Mouse (Mus musculus): ENCODE data around the gene Fcgr1.

DNA sequence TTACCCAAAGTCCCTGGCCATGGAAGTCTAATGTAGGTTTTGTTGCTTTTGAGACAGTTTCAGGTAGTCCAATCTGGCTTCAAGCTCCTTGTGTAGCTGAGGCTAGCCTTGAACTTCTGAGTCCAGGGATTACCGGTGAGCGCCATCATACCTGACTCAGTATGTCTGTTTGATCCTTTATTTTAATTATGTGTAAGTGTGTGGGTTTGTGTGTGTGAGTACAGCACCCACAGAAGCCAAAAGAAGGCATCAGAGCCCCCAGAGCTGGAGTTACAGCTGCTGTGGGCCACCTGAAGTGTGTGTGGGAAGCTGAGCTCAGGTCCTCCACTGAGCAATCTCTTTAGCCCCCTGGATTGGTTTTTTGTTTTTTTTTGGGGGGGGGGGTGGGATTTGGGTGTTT lies 5.8 kb upstream of the Fcgr1 start:
- TF ChIP-seq POLR2A (IDR thresholded peaks at IDR 0.05; ENCODE audit: insufficient read length, low read depth) (no peak), USF1 (IDR thresholded peaks at IDR 0.05; ENCODE audit: low read depth) (no peak), REST (IDR thresholded peaks at IDR 0.05; ENCODE audit: insufficient read depth, insufficient read length) (no peak), SRF (IDR thresholded peaks at IDR 0.05; ENCODE audit: control insufficient read depth, insufficient read length, low read depth) (no peak), MAX (IDR thresholded peaks at IDR 0.05; ENCODE audit: low read depth) (no peak)
